Mouse (Mus musculus) adrenal gland, adult 2 months (tissue): ENCODE measurements around the gene Gspt1. TPM values are rescaled to one million over a fixed set of nuclear protein-coding genes. Genes with fewer than 3 reads are reported as not detected.
"Not testable (repeated sequence)": the region's sequence is repeated elsewhere in the genome, so short reads cannot be mapped to it uniquely, and the experiment has no call there.

Experiments used
- DNase-seq: peaks from one replicate; pipeline ENCODE4 v3.0.0; 2021
- long read RNA-seq: library from polyadenylated mRNA; stranded (forward); transcript quantifications from one replicate; pipeline ENCODE4 v2.0.0, GENCODE M21; 2021
- polyA plus RNA-seq: library from polyadenylated mRNA; depleted of rRNA; stranded (reverse); fragments of >200 nt; gene quantifications from 2 replicates; pipeline ENCODE4 v1.2.3, GENCODE M21; 2012; rRNA removed
- total RNA-seq, 2 experiments: library from RNA; stranded (reverse); gene quantifications; 2 replicates each; pipeline ENCODE4 v1.2.3; 2021

Gene Gspt1
- total RNA-seq (100 to 1,000 TPM; 120 to 193 TPM), polyA plus RNA-seq (61.8 and 118 TPM in 2 replicates)
- long read RNA-seq, transcript Gspt1-205 (15 exons, 3,716 nt), result minor isoform, 14 of 44 reads
- long read RNA-seq, transcript Gspt1-201 (15 exons, 2,898 nt), result major isoform, 29 of 44 reads
- long read RNA-seq, partial matches to known transcripts, result 0 of 44 reads
- long read RNA-seq, other reads (novel, unspliced or antisense), result 1 of 44 reads

DNA sequence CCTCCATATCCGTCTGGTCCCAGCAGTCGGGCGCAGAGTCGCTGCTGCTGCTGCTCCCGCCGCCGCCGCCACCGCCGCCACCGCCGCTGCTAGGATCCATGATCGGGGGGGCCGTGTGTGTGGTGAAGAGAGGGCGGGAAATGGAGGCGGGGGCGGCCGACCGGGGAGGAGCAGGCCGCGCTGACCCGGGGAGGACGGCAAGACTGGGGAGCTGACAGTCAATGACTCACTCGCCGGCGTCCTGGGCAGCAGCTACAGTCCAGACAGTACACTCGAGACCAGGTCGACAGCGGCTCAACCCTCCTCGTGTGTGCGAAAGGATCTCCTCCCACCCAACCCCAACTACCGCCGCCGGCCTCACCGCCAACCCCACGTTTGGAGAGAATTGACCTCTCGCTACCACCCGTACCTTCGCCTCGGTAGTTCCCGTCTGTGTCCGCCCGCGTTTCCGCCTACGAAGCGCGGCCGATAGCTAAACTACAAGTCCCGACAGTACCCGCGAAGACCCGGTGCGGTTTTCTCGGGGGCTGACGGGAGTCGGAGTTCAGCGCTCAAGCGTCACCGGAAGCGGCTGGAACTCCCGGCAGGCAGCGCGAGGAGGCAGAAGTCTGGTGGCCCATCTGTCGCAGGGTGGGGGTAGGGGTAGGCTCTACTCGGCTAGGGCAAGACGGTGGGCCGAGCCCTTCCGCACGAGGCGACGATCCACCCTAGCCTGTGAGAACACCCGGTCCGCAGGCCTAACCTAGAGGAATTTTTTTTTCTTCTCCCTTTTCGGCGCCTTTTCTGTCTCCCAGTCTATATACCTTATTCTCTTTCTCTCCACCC lies at the start of gene Gspt1:
Gspt1 (minus strand) TSS at position 428 of the 825 bp plus-strand sequence.
- peak; percentile 99 for DNase-seq

DNA sequence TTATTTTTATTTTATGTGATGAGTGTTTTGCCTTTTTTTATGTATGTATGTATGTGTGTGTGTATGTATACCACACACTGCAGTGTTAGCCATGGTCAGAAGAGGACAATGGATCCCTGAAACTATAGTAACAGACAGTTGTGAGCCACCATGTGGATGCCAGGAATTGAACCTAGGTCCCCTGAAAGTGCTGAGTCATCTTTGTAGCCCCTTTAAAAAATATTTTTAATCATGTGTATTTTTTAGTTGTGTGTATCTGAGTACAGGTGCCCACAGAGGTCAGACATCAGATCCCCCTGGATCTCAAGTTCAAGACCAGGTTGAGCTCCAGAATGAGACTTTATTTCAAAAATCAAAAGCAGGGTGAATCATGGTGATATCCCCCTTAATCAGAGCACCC lies 49.6 kb upstream of the Gspt1 start:
- DNase-seq, result no peak

DNA sequence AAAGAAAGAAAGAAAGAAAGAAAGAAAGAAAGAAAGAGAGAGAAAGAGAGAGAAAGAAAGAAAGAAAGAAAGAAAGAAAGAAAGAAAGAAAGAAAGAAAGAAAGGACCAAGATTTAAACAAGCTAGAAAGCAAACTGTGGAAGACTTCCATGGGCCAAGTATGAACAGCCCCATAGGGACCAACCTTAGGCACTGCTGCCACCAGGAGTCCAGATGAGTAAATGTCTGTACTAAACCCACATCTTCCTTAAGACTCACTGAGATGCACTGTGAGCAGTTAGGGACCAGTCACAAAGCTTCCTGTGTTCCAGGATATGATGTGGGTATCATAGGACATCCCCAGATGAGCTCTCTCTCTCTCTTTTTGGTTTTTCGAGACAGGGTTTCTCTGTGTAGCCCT lies 43.6 kb upstream of the Gspt1 start:
- peak; percentile 28 for DNase-seq

- not testable (repeated sequence) for DNase-seq
These were observed 41.5 kb upstream of the Gspt1 start for GRCm38 (mm10) chr16:11295583-11295982.

- DNase-seq, result not testable (repeated sequence)
These were observed 34.7 kb upstream of the Gspt1 start for GRCm38 (mm10) chr16:11288873-11289272.

- no peak for DNase-seq
These were observed 31.8 kb upstream of the Gspt1 start for GRCm38 (mm10) chr16:11285949-11286348.

DNA sequence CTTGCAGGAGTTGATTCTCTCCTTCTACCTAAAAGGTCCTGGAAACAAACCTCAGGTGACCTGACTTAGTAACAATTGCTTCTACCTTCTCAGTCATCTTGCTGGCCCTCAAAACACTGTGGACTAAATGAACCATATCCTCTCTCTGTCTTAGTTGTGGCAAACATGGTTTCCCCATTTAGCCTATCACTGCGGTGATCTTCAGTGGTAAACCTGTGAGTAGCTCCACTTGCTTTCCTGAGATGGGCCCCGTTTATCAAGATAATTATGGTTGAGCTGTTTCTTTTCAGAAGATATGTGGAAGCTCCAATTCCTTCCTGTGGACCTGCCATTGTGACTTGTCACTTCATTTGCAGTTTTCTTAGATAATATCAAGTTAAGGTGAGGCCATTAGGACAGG lies 30.8 kb upstream of the Gspt1 start:
- no peak for DNase-seq

DNA sequence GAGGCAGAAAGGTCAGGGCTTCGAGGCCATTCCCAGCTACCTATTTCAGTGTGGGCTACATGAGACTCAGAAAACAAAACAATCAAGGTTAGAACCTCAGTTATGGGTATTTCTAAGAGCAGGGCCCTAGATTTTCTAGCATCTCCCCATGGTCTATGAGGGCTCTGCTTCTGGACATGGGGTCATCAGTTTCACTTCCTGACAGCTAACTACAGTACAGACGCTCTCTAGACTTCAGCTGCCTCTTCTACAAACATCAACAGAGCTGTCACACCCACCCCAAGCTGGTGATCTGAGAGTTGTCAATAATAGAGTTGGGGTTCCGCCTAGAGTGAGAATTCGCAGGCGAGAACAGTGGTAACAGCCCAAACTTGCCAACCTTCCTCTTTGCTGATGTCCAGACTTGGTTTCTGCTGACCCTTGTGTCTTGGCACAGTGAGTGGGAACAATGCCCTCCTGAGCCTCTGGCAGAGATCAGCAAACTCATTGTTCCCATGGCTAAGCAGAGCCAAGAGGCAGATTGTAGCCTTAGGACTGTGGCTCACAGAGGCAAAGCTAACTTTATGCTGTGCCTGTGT lies 28.6 kb upstream of the Gspt1 start:
- DNase-seq, result no peak

- no peak for DNase-seq
These were observed 24.7 kb upstream of the Gspt1 start for GRCm38 (mm10) chr16:11278778-11279177.

DNA sequence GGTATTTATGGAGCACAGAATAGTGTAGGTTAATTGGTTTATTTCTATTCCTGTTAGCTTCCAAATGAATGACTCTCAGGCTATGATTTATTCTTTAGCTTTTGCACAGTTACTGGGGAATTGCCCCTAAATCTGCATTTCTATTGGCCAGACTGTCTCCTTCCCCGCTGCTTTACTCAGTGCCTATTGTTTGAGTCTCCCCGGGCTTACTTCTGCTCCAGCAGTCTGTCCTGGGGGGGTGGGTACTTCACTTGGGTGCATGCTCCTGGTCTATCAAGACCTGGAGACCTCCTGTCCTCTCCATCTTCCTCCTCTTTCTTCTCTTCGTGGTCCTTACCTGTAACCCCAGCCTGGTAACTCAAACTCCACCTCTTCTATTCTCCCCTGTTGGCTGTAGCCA lies 22.8 kb upstream of the Gspt1 start:
- DNase-seq, result no peak

DNA sequence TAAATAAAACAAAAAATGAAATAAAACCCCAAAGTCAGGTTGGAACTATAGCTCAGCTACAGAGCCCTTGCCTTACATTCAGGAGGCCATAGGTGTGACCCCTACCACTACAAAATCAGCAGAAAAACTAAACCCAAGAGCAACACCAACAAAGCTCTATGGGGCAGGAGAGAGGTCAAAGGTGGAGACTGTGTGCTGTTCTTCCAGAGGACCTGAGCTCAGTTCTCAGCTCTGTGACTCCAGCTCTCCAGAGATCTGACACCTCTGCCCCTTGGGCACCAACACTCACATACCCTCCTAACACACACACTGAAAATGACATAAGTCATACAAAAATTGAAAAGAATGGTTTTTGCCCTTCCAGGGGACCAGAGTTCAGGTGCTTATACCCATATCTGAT lies 16.9 kb upstream of the Gspt1 start:
- no peak for DNase-seq

DNA sequence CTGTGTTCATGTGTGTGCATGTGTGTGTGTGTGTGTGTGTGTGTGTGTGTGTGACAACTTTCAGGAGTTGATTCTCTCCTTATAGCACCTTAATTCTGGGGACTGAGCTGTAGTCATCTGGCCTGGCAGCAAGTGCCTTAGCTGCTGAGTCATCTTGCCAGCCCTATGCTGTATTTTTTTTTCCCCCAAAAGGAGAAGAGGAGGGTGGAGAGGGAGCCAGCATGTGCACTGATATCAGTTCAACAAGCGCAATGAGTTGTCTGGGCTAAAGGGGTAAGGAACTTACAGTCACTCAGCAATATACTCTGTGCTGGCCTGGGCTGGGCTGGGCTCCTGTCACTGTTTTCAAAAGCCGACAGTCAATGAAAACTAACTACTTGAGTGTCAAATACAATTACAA lies 16.5 kb upstream of the Gspt1 start:
- peak; percentile 37 for DNase-seq

GRCm38 (mm10) chr16:11269808-11270207 lies 15.7 kb upstream of the Gspt1 start:
- no peak for DNase-seq

DNA sequence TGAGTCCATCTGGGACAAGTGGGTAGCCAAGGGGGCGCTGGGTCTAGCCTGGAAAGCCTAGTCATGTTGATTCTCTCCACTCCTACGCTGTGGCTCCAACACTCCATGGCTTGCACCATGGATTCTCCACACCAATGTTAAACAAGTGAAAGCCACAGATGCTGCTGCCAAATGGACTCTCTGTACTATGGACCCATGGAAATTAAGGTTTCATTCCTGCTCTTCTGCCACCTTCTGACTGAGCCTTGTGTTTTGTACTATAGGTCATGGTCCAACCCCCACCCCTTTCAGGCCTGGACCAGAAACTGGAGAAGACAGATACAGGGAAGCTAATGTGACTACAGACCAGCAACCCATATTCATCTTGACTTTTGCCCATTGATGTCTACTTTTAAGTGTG lies 12.4 kb upstream of the Gspt1 start:
- no peak for DNase-seq

DNA sequence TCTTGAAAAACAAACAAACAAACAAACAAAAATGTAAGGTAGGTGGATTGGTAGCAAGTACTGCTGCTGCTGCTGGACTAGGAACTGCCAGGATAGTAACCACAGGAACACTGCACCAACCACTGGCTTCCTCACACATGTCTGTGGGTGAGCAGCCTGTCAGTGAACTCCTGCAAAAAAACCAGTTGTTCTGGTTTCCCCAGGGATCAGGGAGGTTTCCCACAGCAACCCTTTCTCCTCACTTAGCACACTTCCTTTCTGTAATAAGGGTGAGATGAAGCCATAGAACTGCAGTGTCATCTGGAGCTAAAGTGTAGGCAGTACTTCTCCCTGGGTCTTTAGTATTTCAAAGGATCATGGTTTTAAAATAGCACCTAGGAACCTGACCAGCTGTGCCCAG lies 9.1 kb upstream of the Gspt1 start:
- no peak for DNase-seq

DNA sequence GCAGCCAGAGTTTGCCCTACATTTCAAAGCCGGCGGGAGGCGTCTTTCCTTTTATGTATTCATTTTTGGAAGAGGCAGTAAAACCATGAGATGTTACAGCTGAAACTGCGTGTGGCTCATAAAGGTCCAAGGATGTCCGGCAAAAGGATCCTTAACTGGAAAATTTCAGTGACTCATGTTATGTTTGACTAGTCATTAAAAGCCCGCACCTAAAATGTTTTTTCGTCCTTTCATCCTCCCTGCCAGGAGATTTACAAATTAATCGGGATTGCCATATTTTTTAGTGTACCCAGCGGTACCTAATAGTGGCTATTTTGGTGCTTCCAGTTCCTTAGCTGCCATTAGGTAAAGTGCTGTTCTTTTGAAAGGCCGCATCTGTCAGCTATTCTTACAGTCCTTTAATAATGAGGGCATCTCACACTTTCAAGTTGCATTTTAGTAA lies 619 bp upstream of the Gspt1 start:
- no peak for DNase-seq

GRCm38 (mm10) chr16:11253065-11253831 lies 877 bp downstream of the Gspt1 start:
- DNase-seq, result peak; percentile 79

DNA sequence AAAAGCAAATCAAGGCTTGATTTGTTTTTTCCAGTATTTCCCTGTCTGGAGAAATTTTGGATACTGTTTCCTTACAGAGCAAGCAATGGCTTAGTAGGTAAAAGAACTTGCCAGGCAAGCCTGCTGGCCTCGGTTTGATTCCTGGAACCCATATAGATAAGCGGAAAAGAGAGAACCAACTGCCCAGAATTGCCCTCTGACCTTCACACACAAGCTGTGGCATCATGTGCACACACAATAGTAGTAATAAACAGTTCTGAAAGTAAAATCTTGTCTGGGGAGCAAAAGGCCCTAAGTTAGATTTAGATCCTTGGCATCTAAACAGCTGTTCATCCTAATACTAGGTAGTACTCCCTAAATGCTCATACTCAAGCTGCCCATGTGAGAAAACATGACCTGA lies 6.3 kb downstream of the Gspt1 start:
- peak; percentile 17 for DNase-seq

- no peak for DNase-seq
These were observed 8.4 kb downstream of the Gspt1 start for GRCm38 (mm10) chr16:11245767-11246166.

DNA sequence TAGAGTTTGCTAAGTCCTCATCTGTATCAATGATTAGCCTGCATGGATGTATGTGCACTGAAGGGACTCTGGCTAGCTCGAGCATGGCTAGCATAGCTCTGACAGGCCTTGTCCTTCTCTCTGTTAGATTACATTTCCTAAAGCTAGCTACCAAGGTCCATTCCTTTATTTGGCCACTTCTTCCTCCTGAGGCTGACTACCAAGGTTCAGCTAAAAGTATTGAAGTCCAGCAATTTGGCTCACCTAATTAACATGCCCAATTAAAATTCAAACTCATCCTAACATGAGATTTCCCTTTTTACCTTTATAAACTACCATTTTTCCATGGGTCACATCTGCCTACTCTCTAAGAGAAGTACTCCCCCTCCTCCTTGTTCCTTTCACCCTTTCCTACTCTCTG lies 11.7 kb downstream of the Gspt1 start:
- no peak for DNase-seq

GRCm38 (mm10) chr16:11217801-11218200 lies 36.3 kb downstream of the Gspt1 start:
- no peak for DNase-seq

GRCm38 (mm10) chr16:11203600-11204390 lies 50.3 kb downstream of the Gspt1 start:
- DNase-seq, result no peak
